Mouse (Mus musculus): ENCODE data around the gene Mcm7.

GRCm38 (mm10) chr5:138186950-138187638, 14.9 kb upstream of the Mcm7 start, which contains the start of the genes Taf6 and Cnpy4:
- no peak for TF ChIP-seq CTCF (IDR thresholded peaks at IDR 0.05; ENCODE audit: borderline replicate concordance, insufficient read depth, low read depth, low read length)
- peak; percentile 91 for TF ChIP-seq POLR2A (IDR thresholded peaks at IDR 0.05; ENCODE audit: borderline replicate concordance, insufficient read depth, low read length)
